Mouse (Mus musculus) liver, embryonic 16.5 days (tissue): ENCODE data around the gene Sec24b. TPM values are rescaled to one million over a fixed set of nuclear protein-coding genes. Genes with fewer than 3 reads are reported as not detected.

Experiments
- ATAC-seq: fragments of 200-750 bp; cut with Nextera tagmentation; 2 replicates; pipeline ENCODE4 v1.8.0; 2017; ENCODE audit warnings: low read depth, mild to moderate bottlenecking, moderate number of reproducible peaks, moderate library complexity
- H3K27ac ChIP-seq: fragments of 300-500 bp; sonication (generic); 2 replicates; pipeline ENCODE4 v1.5.1; 2014; ENCODE audit warnings: mild to moderate bottlenecking, low read length
- H3K27me3 ChIP-seq: fragments of 300-500 bp; sonication (generic); 2 replicates; pipeline ENCODE4 v1.6.1; 2014; ENCODE audit warnings: low read depth, low read length, mixed read lengths; ENCODE audit not compliant: control insufficient read depth, insufficient read depth
- H3K36me3 ChIP-seq: fragments of 300-500 bp; sonication (generic); 2 replicates; pipeline ENCODE4 v1.6.1; 2014; ENCODE audit warnings: mild to moderate bottlenecking; ENCODE audit not compliant: control insufficient read depth, insufficient read depth
- H3K4me1 ChIP-seq: fragments of 300-500 bp; sonication (generic); 2 replicates; pipeline ENCODE4 v1.6.1; 2014; ENCODE audit warnings: low read depth, low read length, mixed read lengths; ENCODE audit not compliant: control insufficient read depth
- H3K4me2 ChIP-seq: fragments of 300-500 bp; sonication (generic); 2 replicates; pipeline ENCODE4 v1.6.1; 2014; ENCODE audit warnings: low read depth, low read length, mixed read lengths
- H3K4me3 ChIP-seq: fragments of 300-500 bp; sonication (generic); 2 replicates; pipeline ENCODE4 v1.5.1; 2014; ENCODE audit warnings: low read depth, mild to moderate bottlenecking, low read length
- H3K9ac ChIP-seq: fragments of 300-500 bp; sonication (generic); 2 replicates; pipeline ENCODE4 v1.6.1; 2014; ENCODE audit warnings: low read depth, low read length
- H3K9me3 ChIP-seq: fragments of 300-500 bp; sonication (generic); replicated peaks from 2 replicates; pipeline ENCODE4 v1.6.1; 2016; ENCODE audit warnings: low read length; ENCODE audit not compliant: control insufficient read depth
- WGBS: fragments of 180-500 bp; shearing (Covaris S2); extraction: QIAGEN DNeasy Blood & Tissue Kit; methylation state at CpG from one replicate; pipeline ENCODE4 v1.1.7; 2014; ENCODE audit not compliant: insufficient replicate concordance; 5-methylcytosine and 5-hydroxymethylcytosine counted together
- polyA plus RNA-seq: library from polyadenylated mRNA; unstranded; fragments of >200 nt; fragmentation: Nextera tagmentation; extraction: Ambion mirVana; gene quantifications from 2 replicates; pipeline ENCODE4 v1.2.1, GENCODE M21; 2015

Gene Sec24b
- 7.3 and 10.3 TPM in 2 replicates for polyA plus RNA-seq

DNA sequence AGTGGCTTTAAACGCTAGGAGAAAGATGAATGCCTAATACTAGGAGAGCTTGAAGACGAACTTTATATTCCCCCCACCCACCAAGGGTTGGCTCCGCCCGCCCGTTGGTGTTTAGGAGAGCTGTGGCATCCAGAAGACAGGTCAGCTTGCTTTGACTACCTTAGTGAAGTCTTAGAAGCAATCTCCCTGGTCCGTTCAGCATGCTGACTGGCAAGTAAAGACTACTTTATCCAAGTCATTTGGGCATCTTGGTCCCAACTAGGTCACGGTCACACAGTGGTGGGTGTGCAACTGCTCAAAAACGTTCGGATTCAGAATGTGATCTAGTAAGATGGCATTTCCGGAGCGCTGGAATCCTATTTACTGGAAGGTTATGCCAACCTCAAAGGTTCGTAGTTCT, at the start of gene Sec24b:
Sec24b (minus strand) TSS at position 273 of the 400 bp plus-strand sequence.
- no peak for ATAC-seq

DNA sequence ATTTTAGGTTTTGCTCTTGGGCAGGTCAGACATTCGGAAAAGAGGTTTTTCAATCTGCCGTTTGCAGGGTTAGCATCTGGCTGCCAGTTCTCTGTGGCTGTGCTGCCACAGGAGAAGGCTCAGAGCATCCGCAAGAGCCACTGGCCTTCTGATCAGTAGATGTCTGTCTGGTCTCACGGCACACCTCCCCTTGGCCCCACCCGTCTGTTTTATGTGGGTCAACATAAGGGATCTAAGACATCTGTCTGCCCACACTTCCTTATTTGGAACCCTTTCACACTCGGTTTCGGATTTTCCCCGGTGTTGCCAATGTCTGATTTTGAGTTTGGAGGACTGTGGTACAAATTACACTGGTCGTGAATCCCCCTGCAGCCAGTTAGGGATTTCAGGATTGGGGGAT, 43.1 kb upstream of the Sec24b start:
- Histone ChIP-seq H3K36me3 (no peaks in the 10 kb centered on the region), H3K4me2 (no peak overlapping the region), H3K27me3 (no peaks in the 10 kb centered on the region), H3K9me3 (no peaks in the 10 kb centered on the region), H3K4me1 (no peaks in the 10 kb centered on the region), H3K4me3 (no peak overlapping the region), H3K27ac (no peak overlapping the region), H3K9ac (no peak overlapping the region)
- WGBS: 55% methylated on average over 9 of the region's 9 CpGs
- no peak for ATAC-seq

More for the DNA sequence above, at the start of gene Sec24b:
- H3K36me3 ChIP-seq: no peaks in the 10 kb centered on the region
- 15% methylated on average over 12 of the region's 12 CpGs for WGBS
- H3K4me3 ChIP-seq: peak within 1 kb of the TSS; percentile 84
- peak within 1 kb of the TSS; percentile 90 for H3K27ac ChIP-seq
- H3K4me1 ChIP-seq: peaks cover 24% of the 10 kb centered on the region
- H3K9me3 ChIP-seq: no peaks in the 10 kb centered on the region
- peak within 1 kb of the TSS; percentile 88 for H3K4me2 ChIP-seq
- peak within 1 kb of the TSS; percentile 82 for H3K9ac ChIP-seq
- no peaks in the 10 kb centered on the region for H3K27me3 ChIP-seq

DNA sequence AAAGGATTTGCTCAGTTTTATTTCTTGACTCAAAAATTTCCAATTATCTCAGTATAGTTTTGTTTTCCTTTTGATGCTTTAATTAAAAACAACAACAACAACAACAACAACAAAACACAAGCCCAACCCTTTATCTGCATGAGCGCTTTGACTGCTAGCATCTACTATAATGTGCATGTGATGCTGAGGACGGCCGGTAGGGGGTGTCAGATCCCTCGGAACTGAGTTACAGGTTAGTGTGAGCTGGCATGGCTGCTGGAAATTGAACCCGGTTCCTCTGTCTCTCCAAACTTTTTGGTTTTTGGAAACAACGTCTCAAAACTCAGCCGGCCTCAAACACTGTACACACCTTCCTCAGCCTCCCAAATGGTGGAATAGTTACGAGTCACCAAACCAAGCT, 42.1 kb upstream of the Sec24b start:
- no peak overlapping the region for H3K4me2 ChIP-seq
- ATAC-seq: no peak
- no peak overlapping the region for H3K9ac ChIP-seq
- no peaks in the 10 kb centered on the region for H3K9me3 ChIP-seq
- H3K4me1 ChIP-seq: no peaks in the 10 kb centered on the region
- H3K27me3 ChIP-seq: no peaks in the 10 kb centered on the region
- H3K27ac ChIP-seq: no peak overlapping the region
- H3K4me3 ChIP-seq: no peak overlapping the region
- 53% methylated on average over 8 of the region's 8 CpGs for WGBS
- no peaks in the 10 kb centered on the region for H3K36me3 ChIP-seq

DNA sequence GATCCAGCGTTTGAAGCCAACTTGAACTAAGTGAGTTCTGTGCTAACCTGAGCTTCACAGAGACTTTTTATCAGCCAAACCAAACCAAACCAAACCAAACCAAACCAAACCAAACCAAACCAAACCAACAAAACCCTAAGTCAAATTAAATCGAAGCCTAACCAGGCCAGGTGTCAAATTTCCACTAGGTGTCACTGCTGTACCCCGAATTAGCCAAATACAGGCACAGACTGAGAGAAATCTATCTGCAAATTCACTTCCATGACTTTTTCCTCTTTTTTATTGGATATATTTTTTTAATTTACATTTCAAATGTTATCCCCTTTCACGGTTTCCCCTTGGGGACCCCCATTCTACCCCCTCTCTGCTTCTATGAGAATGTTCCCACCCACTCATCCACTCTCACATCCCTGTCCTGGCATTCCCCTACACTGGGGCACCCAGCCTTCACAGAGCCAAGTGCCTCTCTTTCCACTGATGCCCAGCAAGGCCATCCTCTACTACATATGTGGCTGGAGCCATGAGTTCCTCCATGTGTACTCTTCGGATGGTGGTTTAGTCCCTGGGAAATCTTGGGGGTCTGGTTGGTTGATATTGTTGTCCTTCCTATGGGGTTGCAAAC, 33.9 kb upstream of the Sec24b start:
- Histone ChIP-seq H3K27me3 (no peaks in the 10 kb centered on the region), H3K27ac (no peak overlapping the region), H3K4me2 (no peak overlapping the region), H3K4me3 (no peak overlapping the region), H3K9ac (no peak overlapping the region), H3K36me3 (no peaks in the 10 kb centered on the region), H3K9me3 (no peaks in the 10 kb centered on the region), H3K4me1 (no peaks in the 10 kb centered on the region)
- no peak for ATAC-seq
- WGBS: 38% methylated on average over 5 of the region's 5 CpGs

DNA sequence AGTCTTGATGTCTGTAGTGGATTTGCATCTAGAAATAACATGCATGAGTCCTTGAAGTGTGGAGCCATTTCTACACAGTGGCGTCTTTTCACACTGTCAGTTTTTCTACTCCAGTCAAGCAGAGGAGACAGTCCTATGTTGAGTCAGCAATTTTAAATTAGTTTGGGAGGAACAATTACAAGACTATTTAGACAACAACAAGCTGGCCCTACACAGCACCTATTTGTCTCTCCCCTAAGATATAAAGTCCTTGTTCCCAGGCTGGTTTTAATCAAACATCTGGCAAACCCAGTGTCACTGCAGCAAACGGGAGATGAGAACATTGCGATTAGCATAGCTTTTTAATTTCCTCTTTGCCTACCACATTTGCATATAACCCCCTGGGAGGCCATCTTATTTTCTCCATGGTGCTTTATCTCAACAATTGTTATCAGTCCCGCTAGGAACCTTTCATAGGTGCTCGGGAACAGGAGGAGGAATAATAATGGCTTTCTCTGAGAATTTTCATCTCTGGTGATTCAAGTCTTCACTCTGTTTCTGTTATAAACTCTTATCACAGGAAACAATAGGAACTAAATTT, 32.9 kb upstream of the Sec24b start:
- 59% methylated on average over 5 of the region's 5 CpGs for WGBS
- no peak overlapping the region for H3K4me3 ChIP-seq
- H3K4me2 ChIP-seq: no peak overlapping the region
- no peak for ATAC-seq
- H3K4me1 ChIP-seq: no peaks in the 10 kb centered on the region
- no peaks in the 10 kb centered on the region for H3K27me3 ChIP-seq
- H3K27ac ChIP-seq: no peak overlapping the region
- no peak overlapping the region for H3K9ac ChIP-seq
- no peaks in the 10 kb centered on the region for H3K36me3 ChIP-seq
- no peaks in the 10 kb centered on the region for H3K9me3 ChIP-seq

DNA sequence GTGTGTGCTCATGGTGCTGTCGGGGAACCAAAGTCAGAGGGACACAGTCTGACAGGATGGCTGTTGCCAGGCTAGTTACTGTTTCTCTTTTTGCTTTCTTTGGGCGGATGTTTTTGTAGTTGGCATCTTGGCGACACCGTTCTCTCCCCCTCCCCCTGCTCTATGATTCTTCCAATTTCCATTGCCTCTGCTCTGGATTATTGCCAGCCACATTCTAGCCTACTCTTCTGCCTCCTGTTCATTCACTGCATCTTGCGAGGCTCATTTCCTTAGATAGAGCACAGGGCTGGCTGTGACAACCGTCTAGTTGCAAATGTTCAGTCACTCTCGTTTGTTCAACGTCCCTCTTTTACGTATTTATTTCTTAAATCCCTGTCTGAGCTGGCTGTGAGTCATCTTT, 29.1 kb upstream of the Sec24b start:
- Histone ChIP-seq H3K36me3 (no peaks in the 10 kb centered on the region), H3K4me2 (no peak overlapping the region), H3K4me1 (no peaks in the 10 kb centered on the region), H3K9me3 (no peaks in the 10 kb centered on the region), H3K27ac (no peak overlapping the region), H3K27me3 (no peaks in the 10 kb centered on the region), H3K9ac (no peak overlapping the region), H3K4me3 (no peak overlapping the region)
- WGBS: 70% methylated on average over 9 of the region's 9 CpGs
- ATAC-seq: no peak

DNA sequence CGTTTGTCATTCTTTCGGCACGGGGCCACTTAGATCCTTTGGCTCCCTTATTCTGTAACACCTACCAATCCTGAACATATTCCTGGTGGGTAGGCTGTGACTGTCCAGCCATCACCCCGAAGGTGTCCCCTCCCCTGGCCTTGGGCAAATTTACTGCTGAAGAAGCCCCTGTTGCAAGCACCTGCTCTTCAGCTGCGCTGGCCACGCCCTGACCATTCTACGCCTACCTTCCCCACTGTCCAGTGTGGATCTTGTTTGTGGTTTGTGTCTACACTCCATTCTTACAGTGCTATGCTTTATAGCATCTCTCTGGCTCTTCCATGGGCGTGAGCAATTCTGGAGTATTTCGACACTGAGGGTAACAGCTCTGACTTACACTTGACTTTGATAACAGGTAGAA, 27.3 kb upstream of the Sec24b start:
- Histone ChIP-seq H3K36me3 (no peaks in the 10 kb centered on the region), H3K9me3 (no peaks in the 10 kb centered on the region), H3K4me1 (no peaks in the 10 kb centered on the region), H3K27me3 (no peaks in the 10 kb centered on the region), H3K9ac (no peak overlapping the region), H3K27ac (no peak overlapping the region), H3K4me3 (no peak overlapping the region), H3K4me2 (no peak overlapping the region)
- 68% methylated on average over 9 of the region's 9 CpGs for WGBS
- no peak for ATAC-seq

DNA sequence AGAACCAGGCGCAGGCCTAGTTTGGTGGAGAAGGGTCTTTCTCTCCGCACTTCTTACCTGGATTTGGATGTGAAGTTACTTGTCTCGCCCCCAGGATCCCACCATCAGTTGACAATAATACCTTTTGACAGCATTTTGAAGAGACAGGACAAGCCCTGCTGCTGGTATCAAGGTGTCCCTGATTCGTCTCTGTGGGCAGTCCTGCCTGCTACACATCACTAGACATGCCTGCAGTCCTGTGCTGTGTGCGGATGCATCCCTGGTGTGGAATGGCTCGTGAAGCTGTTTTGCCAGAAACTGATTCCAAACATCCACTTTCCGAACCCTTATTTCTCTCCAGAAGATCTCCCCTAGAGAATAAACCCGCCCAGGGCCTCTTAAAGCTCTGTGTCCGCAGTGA, 26.1 kb upstream of the Sec24b start:
- ATAC-seq: no peak
- H3K4me3 ChIP-seq: no peak overlapping the region
- WGBS: 58% methylated on average over 9 of the region's 9 CpGs

DNA sequence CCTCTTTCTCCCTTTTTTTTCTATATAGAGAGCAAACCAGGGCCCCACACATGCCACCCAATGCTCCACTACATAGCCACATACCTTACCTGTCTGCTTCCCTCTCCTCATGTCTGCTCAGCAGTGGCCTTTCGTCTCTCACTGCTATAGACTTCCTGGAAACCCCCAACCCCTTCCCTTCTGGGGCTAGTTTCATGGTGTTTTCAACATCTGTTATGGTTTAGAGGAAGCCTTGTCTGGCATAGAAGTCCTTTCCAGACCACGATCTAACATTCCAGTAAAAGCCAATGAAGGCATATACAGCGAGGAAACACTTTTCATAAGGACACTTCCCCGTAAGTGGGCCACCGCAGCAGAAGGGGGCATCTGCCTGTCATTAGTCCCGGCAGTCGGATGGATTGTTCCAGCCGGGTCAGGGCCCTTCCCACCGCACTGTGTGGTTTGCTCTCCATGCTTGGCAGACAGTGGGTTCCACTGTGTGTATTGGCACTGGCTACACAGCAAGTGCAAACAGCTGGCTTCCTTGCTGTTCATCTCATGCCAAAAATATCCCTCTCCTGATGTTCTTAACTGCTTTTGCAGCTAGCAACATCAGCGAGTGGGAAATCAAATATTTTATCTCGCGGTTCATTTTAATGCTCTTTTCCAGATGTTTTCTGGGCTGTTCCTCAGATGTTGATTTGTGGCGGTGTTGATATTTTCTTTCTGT, 25.2 kb upstream of the Sec24b start:
- no peak overlapping the region for H3K27ac ChIP-seq
- H3K4me2 ChIP-seq: no peak overlapping the region
- WGBS: 65% methylated on average over 13 of the region's 13 CpGs
- no peak overlapping the region for H3K9ac ChIP-seq
- H3K36me3 ChIP-seq: no peaks in the 10 kb centered on the region
- H3K9me3 ChIP-seq: no peaks in the 10 kb centered on the region
- H3K27me3 ChIP-seq: no peaks in the 10 kb centered on the region
- H3K4me1 ChIP-seq: no peaks in the 10 kb centered on the region
- ATAC-seq: no peak
- H3K4me3 ChIP-seq: no peak overlapping the region

More for the DNA sequence above, 26.1 kb upstream of the Sec24b start:
- Histone ChIP-seq H3K4me1 (no peaks in the 10 kb centered on the region), H3K9me3 (no peaks in the 10 kb centered on the region), H3K27ac (no peak overlapping the region), H3K9ac (no peak overlapping the region), H3K36me3 (no peaks in the 10 kb centered on the region), H3K4me2 (no peak overlapping the region), H3K27me3 (no peaks in the 10 kb centered on the region)
